Mouse (Mus musculus) limb, embryonic 14.5 days (tissue): ENCODE results near the gene Ptpn14. TPM values are rescaled to one million over a fixed set of nuclear protein-coding genes. Genes with fewer than 3 reads are reported as not detected.

ENCODE experiments used
- ATAC-seq: fragments of 200-750 bp; cut with Nextera tagmentation; 2 replicates; pipeline ENCODE4 v1.8.0; 2017; ENCODE audit warnings: low read depth, moderate number of reproducible peaks, moderate TSS enrichment; ENCODE audit not compliant: low FRiP score
- DNase-seq: peaks from one replicate; pipeline ENCODE4 v3.0.0-alpha.2; 2015; ENCODE audit warnings: low spot score
- H3K27ac ChIP-seq: fragments of 300-500 bp; sonication (generic); replicated peaks from 2 replicates; pipeline ENCODE4 v1.5.1; 2014; ENCODE audit warnings: low read depth, mild to moderate bottlenecking, low read length, moderate library complexity, mixed read lengths
- H3K27me3 ChIP-seq: fragments of 300-500 bp; sonication (generic); 2 replicates; pipeline ENCODE4 v1.6.1; 2014; ENCODE audit warnings: low read length, mixed read lengths; ENCODE audit not compliant: control insufficient read depth, insufficient read depth
- H3K36me3 ChIP-seq: fragments of 300-500 bp; sonication (generic); 2 replicates; pipeline ENCODE4 v1.6.1; 2014; ENCODE audit warnings: mild to moderate bottlenecking, low read length, moderate library complexity, mixed read lengths; ENCODE audit not compliant: control insufficient read depth, insufficient read depth
- H3K4me1 ChIP-seq: fragments of 300-500 bp; sonication (generic); 2 replicates; pipeline ENCODE4 v1.6.1; 2014; ENCODE audit warnings: antibody characterized with exemption, low read length, mixed read lengths; ENCODE audit not compliant: control insufficient read depth, insufficient read depth
- H3K4me2 ChIP-seq: fragments of 300-500 bp; sonication (generic); replicated peaks from 2 replicates; pipeline ENCODE4 v1.6.1; 2014; ENCODE audit warnings: low read depth, mild to moderate bottlenecking, low read length, moderate library complexity; ENCODE audit not compliant: severe bottlenecking
- H3K4me3 ChIP-seq: fragments of 300-500 bp; sonication (generic); replicated peaks from 2 replicates; pipeline ENCODE4 v1.5.1; 2014; ENCODE audit warnings: low read length
- H3K9ac ChIP-seq: fragments of 300-500 bp; sonication (generic); 2 replicates; pipeline ENCODE4 v1.6.1; 2014; ENCODE audit warnings: mild to moderate bottlenecking, low read depth, low read length, moderate library complexity; ENCODE audit not compliant: severe bottlenecking
- H3K9me3 ChIP-seq: fragments of 300-500 bp; sonication (generic); 2 replicates; pipeline ENCODE4 v1.6.1; 2016; ENCODE audit warnings: low read length; ENCODE audit not compliant: control insufficient read depth
- POLR2A ChIP-seq: fragments of 200-500 bp; IDR thresholded peaks from 2 replicates; pipeline ENCODE4 v1.8.0; 2012; ENCODE audit warnings: inconsistent platforms, mild to moderate bottlenecking, moderate library complexity, borderline replicate concordance; ENCODE audit not compliant: insufficient read depth, insufficient read length; ENCODE audit errors: extremely low read depth
- WGBS: fragments of 180-500 bp; shearing (Covaris S2); extraction: QIAGEN DNeasy Blood & Tissue Kit; methylation state at CpG from one replicate; pipeline ENCODE4 v1.1.7; 2014; 5-methylcytosine and 5-hydroxymethylcytosine counted together
- polyA plus RNA-seq, 2 experiments: library from polyadenylated mRNA; depleted of rRNA in 1 of 2; stranded (reverse) in 1 of 2; unstranded in 1 of 2; fragments of >200 nt; fragmentation: Nextera tagmentation in 1 of 2; extraction: Ambion mirVana in 1 of 2; gene quantifications; 2 replicates each; pipeline versions ENCODE4 v1.2.1 to v1.2.3; 2012 to 2014

Ptpn14 gene
- polyA plus RNA-seq, 2 experiments = 16.1 to 21.8 TPM

- 0 out of 2 replicates have a peak, but pooled peaks have one; percentile 32 for TF ChIP-seq POLR2A
- Histone ChIP-seq H3K4me2 (peak within 1 kb of the TSS; percentile 98), H3K4me1 (peaks cover 16% of the 10 kb centered on the region), H3K27ac (peak within 1 kb of the TSS; percentile 63; the same call in 1 of the 2 replicates), H3K9ac (peak within 1 kb of the TSS; percentile 87), H3K36me3 (no peaks in the 10 kb centered on the region), H3K9me3 (no peaks in the 10 kb centered on the region), H3K4me3 (peak within 1 kb of the TSS; percentile 78), H3K27me3 (no peaks in the 10 kb centered on the region)
- ATAC-seq (peak; percentile 89), DNase-seq (peak; percentile 77)
- under 1% methylated on average over 64 of the region's 90 CpGs for WGBS
Observed at GRCm38 (mm10) chr1:189921818-189922592, 193.9 kb downstream of the Ptpn14 start, which contains the start of gene Smyd2. Smyd2 (minus strand) TSS chr1:189922363.

- DNase-seq = peak; percentile 35
- Histone ChIP-seq H3K36me3 (no peaks in the 10 kb centered on the region), H3K4me1 (peaks cover 16% of the 10 kb centered on the region), H3K4me2 (peak overlapping the region; percentile 98), H3K27ac (no peak overlapping the region), H3K9ac (peak overlapping the region; percentile 87), H3K9me3 (no peaks in the 10 kb centered on the region), H3K27me3 (no peaks in the 10 kb centered on the region), H3K4me3 (peak overlapping the region; percentile 78)
- ATAC-seq = 0 out of 2 replicates have a peak, but pooled peaks have one; percentile 6
- TF ChIP-seq POLR2A = no peak
- WGBS = 7% methylated on average over 9 of the region's 9 CpGs
Observed at GRCm38 (mm10) chr1:189922721-189923120, 194.7 kb downstream of the Ptpn14 start.

GRCm38 (mm10) chr1:189923157-189923556, 195.1 kb downstream of the Ptpn14 start:
- Histone ChIP-seq H3K9ac (no peak overlapping the region), H3K4me1 (peaks cover 16% of the 10 kb centered on the region), H3K4me3 (no peak overlapping the region), H3K36me3 (no peaks in the 10 kb centered on the region), H3K27ac (no peak overlapping the region), H3K9me3 (no peaks in the 10 kb centered on the region), H3K4me2 (no peak overlapping the region), H3K27me3 (no peaks in the 10 kb centered on the region)
- no peak for TF ChIP-seq POLR2A
- DNase-seq (no peak), ATAC-seq (no peak)
- 62% methylated on average over 4 of the region's 4 CpGs for WGBS

- Histone ChIP-seq H3K9ac (no peak overlapping the region), H3K27ac (no peak overlapping the region), H3K4me2 (no peak overlapping the region), H3K9me3 (no peaks in the 10 kb centered on the region), H3K36me3 (no peaks in the 10 kb centered on the region), H3K4me3 (no peak overlapping the region), H3K27me3 (no peaks in the 10 kb centered on the region), H3K4me1 (peaks cover 16% of the 10 kb centered on the region)
- TF ChIP-seq POLR2A = no peak
- ATAC-seq (no peak), DNase-seq (no peak)
- WGBS = 76% methylated on average over 22 of the region's 22 CpGs
Observed at GRCm38 (mm10) chr1:189923871-189924568, 196.0 kb downstream of the Ptpn14 start.

- Histone ChIP-seq H3K27me3 (no peaks in the 10 kb centered on the region), H3K4me3 (no peak overlapping the region), H3K27ac (no peak overlapping the region), H3K4me1 (peaks cover 4% of the 10 kb centered on the region), H3K36me3 (no peaks in the 10 kb centered on the region), H3K9ac (no peak overlapping the region), H3K4me2 (no peak overlapping the region), H3K9me3 (no peaks in the 10 kb centered on the region)
- 71% methylated on average over 8 of the region's 8 CpGs for whole genome bisulfite sequencing
- TF ChIP-seq POLR2A = no peak
- no peak for DNase-seq
- ATAC-seq = no peak
Observed at GRCm38 (mm10) chr1:189926279-189926678, 198.2 kb downstream of the Ptpn14 start.

Other genes starting within 250 kb of the Ptpn14 start
- gene Cenpf, start 40.2 kb upstream of the Ptpn14 start, polyA plus RNA-seq (2012; rRNA removed) = 13.8 and 16.1 TPM in 2 replicates
- gene Cenpf, start 40.2 kb upstream of the Ptpn14 start, polyA plus RNA-seq (2014; fragmentation: Nextera tagmentation; extraction: Ambion mirVana) = 58.8 and 69.2 TPM in 2 replicates
- 105 and 108 TPM in 2 replicates for gene Smyd2, start 194.1 kb downstream of the Ptpn14 start, polyA plus RNA-seq (2012; rRNA removed)
- 89.5 and 94.5 TPM in 2 replicates for gene Smyd2, start 194.1 kb downstream of the Ptpn14 start, polyA plus RNA-seq (2014; fragmentation: Nextera tagmentation; extraction: Ambion mirVana)